Mouse (Mus musculus): ENCODE data around the gene Usmg5.

Usmg5 gene

GRCm38 (mm10) chr19:47057684-47058083 lies 32.8 kb downstream of the Usmg5 start:
- no peak for DNase-seq (ENCODE audit: low read depth)

GRCm38 (mm10) chr19:47053471-47053870 lies 37.0 kb downstream of the Usmg5 start:
- DNase-seq (ENCODE audit: low read depth), result no peak

GRCm38 (mm10) chr19:47052927-47053326 lies 37.5 kb downstream of the Usmg5 start:
- DNase-seq (ENCODE audit: low read depth), result no peak

GRCm38 (mm10) chr19:47050271-47051032 lies 40.0 kb downstream of the Usmg5 start, which contains the start of gene Pcgf6:
Gene Pcgf6 (minus strand): TSS chr19:47050906.
- peak; percentile 92 for DNase-seq (ENCODE audit: low read depth)

- DNase-seq (ENCODE audit: low read depth), result no peak
These were observed 40.6 kb downstream of the Usmg5 start for GRCm38 (mm10) chr19:47049840-47050239.

- DNase-seq (ENCODE audit: low read depth), result no peak
These were observed 41.4 kb downstream of the Usmg5 start for GRCm38 (mm10) chr19:47049061-47049460.

GRCm38 (mm10) chr19:47047236-47047833 lies 43.1 kb downstream of the Usmg5 start:
- DNase-seq (ENCODE audit: low read depth), result no peak

- peak; percentile 37 for DNase-seq (ENCODE audit: low read depth)
These were observed 44.1 kb downstream of the Usmg5 start for GRCm38 (mm10) chr19:47046343-47046742.

GRCm38 (mm10) chr19:47043608-47044007 lies 46.8 kb downstream of the Usmg5 start:
- DNase-seq (ENCODE audit: low read depth), result peak; percentile 55

GRCm38 (mm10) chr19:47040720-47041473 lies 49.5 kb downstream of the Usmg5 start:
- DNase-seq (ENCODE audit: low read depth), result no peak

- no peak for DNase-seq (ENCODE audit: low read depth)
These were observed 53.9 kb downstream of the Usmg5 start for GRCm38 (mm10) chr19:47036596-47036995.

- no peak for DNase-seq (ENCODE audit: low read depth)
These were observed 55.5 kb downstream of the Usmg5 start for GRCm38 (mm10) chr19:47034916-47035315.

All from induced T-regulatory cell, adult 2 months (primary cell).